Mouse (Mus musculus): ENCODE data around the gene Olfr676. TPM values are rescaled to one million over a fixed set of nuclear protein-coding genes. Genes with fewer than 3 reads are reported as not detected.
"Not testable (repeated sequence)": the region's sequence is repeated elsewhere in the genome, so short reads cannot be mapped to it uniquely, and the experiment has no call there.

The Olfr676 gene
- total RNA-seq (2015; ENCODE audit: low replicate concordance): not detected in 2 replicates
- not detected in 2 replicates for total RNA-seq (2017; ENCODE audit: low replicate concordance)

- ATAC-seq (replicated peaks; ENCODE audit: low FRiP score, poor library complexity, severe bottlenecking): no peak
These were observed at the start of gene Olfr676 for GRCm38 (mm10) chr7:105032398-105032797. Gene Olfr676 (plus strand): TSS chr7:105032698.

- ATAC-seq (replicated peaks; ENCODE audit: low FRiP score, poor library complexity, severe bottlenecking): no peak
These were observed 30.6 kb upstream of the Olfr676 start, which contains the start of gene Olfr672 for GRCm38 (mm10) chr7:105001929-105002328. Gene Olfr672 (minus strand): TSS chr7:105002029.

- ATAC-seq (replicated peaks; ENCODE audit: low FRiP score, poor library complexity, severe bottlenecking): no peak
These were observed 10.0 kb upstream of the Olfr676 start for GRCm38 (mm10) chr7:105022530-105022929.

GRCm38 (mm10) chr7:105028360-105028759 is 4.1 kb upstream of the Olfr676 start, which contains the start of gene Olfr675:
Gene Olfr675 (minus strand): TSS chr7:105028460.
- ATAC-seq (replicated peaks; ENCODE audit: low FRiP score, poor library complexity, severe bottlenecking): no peak

- ATAC-seq (replicated peaks; ENCODE audit: low FRiP score, poor library complexity, severe bottlenecking): not testable (repeated sequence)
These were observed 1.3 kb downstream of the Olfr676 start for GRCm38 (mm10) chr7:105033836-105034235.

GRCm38 (mm10) chr7:105058951-105059350 is 26.5 kb downstream of the Olfr676 start:
- no peak for ATAC-seq (replicated peaks; ENCODE audit: low FRiP score, poor library complexity, severe bottlenecking)

- no peak for ATAC-seq (replicated peaks; ENCODE audit: low FRiP score, poor library complexity, severe bottlenecking)
These were observed 31.7 kb downstream of the Olfr676 start, which contains the start of gene Olfr678 for GRCm38 (mm10) chr7:105064175-105064574. Gene Olfr678 (plus strand): TSS chr7:105064475.

GRCm38 (mm10) chr7:105080905-105081304 is 48.4 kb downstream of the Olfr676 start, which contains the start of gene Olfr679:
Gene Olfr679 (plus strand): TSS chr7:105081205.
- ATAC-seq (replicated peaks; ENCODE audit: low FRiP score, poor library complexity, severe bottlenecking): no peak

Other genes with a start within 250 kb of the Olfr676 start
- not detected in 2 replicates for gene Usp17lb, start 190.1 kb upstream of the Olfr676 start, total RNA-seq (2015; ENCODE audit: low replicate concordance)
- gene Usp17lb, start 190.1 kb upstream of the Olfr676 start, total RNA-seq (2017; ENCODE audit: low replicate concordance): not detected in 2 replicates
- not detected in 2 replicates for gene Usp17la, start 175.7 kb upstream of the Olfr676 start, total RNA-seq (2015; ENCODE audit: low replicate concordance)
- not detected in 2 replicates for gene Usp17la, start 175.7 kb upstream of the Olfr676 start, total RNA-seq (2017; ENCODE audit: low replicate concordance)
- gene Olfr665, start 154.7 kb upstream of the Olfr676 start, total RNA-seq (2015; ENCODE audit: low replicate concordance): not detected in 2 replicates
- gene Olfr665, start 154.7 kb upstream of the Olfr676 start, total RNA-seq (2017; ENCODE audit: low replicate concordance): not detected in 2 replicates
- gene Olfr666, start 136.7 kb upstream of the Olfr676 start, total RNA-seq (2015; ENCODE audit: low replicate concordance): not detected in 2 replicates
- gene Olfr666, start 136.7 kb upstream of the Olfr676 start, total RNA-seq (2017; ENCODE audit: low replicate concordance): not detected in 2 replicates
- not detected in 2 replicates for gene Olfr667, start 111.2 kb upstream of the Olfr676 start, total RNA-seq (2015; ENCODE audit: low replicate concordance)
- gene Olfr667, start 111.2 kb upstream of the Olfr676 start, total RNA-seq (2017; ENCODE audit: low replicate concordance): not detected in 2 replicates
- not detected in 2 replicates for gene Olfr668, start 104.6 kb upstream of the Olfr676 start, total RNA-seq (2015; ENCODE audit: low replicate concordance)
- not detected in 2 replicates for gene Olfr668, start 104.6 kb upstream of the Olfr676 start, total RNA-seq (2017; ENCODE audit: low replicate concordance)
- gene Olfr669, start 98.5 kb upstream of the Olfr676 start, total RNA-seq (2015; ENCODE audit: low replicate concordance): not detected in 2 replicates
- gene Olfr669, start 98.5 kb upstream of the Olfr676 start, total RNA-seq (2017; ENCODE audit: low replicate concordance): not detected in 2 replicates
- gene Olfr670, start 70.1 kb upstream of the Olfr676 start, total RNA-seq (2015; ENCODE audit: low replicate concordance): not detected in 2 replicates
- gene Olfr670, start 70.1 kb upstream of the Olfr676 start, total RNA-seq (2017; ENCODE audit: low replicate concordance): not detected in 2 replicates
- gene Olfr671, start 53.6 kb upstream of the Olfr676 start, total RNA-seq (2015; ENCODE audit: low replicate concordance): not detected in 2 replicates
- not detected in 2 replicates for gene Olfr671, start 53.6 kb upstream of the Olfr676 start, total RNA-seq (2017; ENCODE audit: low replicate concordance)
- gene Olfr672, start 30.7 kb upstream of the Olfr676 start, total RNA-seq (2015; ENCODE audit: low replicate concordance): not detected in 2 replicates
- gene Olfr672, start 30.7 kb upstream of the Olfr676 start, total RNA-seq (2017; ENCODE audit: low replicate concordance): not detected in 2 replicates
- gene Olfr675, start 4.2 kb upstream of the Olfr676 start, total RNA-seq (2015; ENCODE audit: low replicate concordance): not detected in 2 replicates
- gene Olfr675, start 4.2 kb upstream of the Olfr676 start, total RNA-seq (2017; ENCODE audit: low replicate concordance): not detected in 2 replicates
- gene Olfr677, start 18.7 kb downstream of the Olfr676 start, total RNA-seq (2015; ENCODE audit: low replicate concordance): not detected in 2 replicates
- not detected in 2 replicates for gene Olfr677, start 18.7 kb downstream of the Olfr676 start, total RNA-seq (2017; ENCODE audit: low replicate concordance)
- not detected in 2 replicates for gene Olfr678, start 31.8 kb downstream of the Olfr676 start, total RNA-seq (2015; ENCODE audit: low replicate concordance)
- gene Olfr678, start 31.8 kb downstream of the Olfr676 start, total RNA-seq (2017; ENCODE audit: low replicate concordance): not detected in 2 replicates
- gene Olfr679, start 48.5 kb downstream of the Olfr676 start, total RNA-seq (2015; ENCODE audit: low replicate concordance): not detected in 2 replicates
- gene Olfr679, start 48.5 kb downstream of the Olfr676 start, total RNA-seq (2017; ENCODE audit: low replicate concordance): not detected in 2 replicates
- gene Olfr680-ps1, start 60.1 kb downstream of the Olfr676 start, total RNA-seq (2015; ENCODE audit: low replicate concordance): not detected in 2 replicates
- gene Olfr680-ps1, start 60.1 kb downstream of the Olfr676 start, total RNA-seq (2017; ENCODE audit: low replicate concordance): not detected in 2 replicates
- gene Olfr681, start 84.1 kb downstream of the Olfr676 start, total RNA-seq (2015; ENCODE audit: low replicate concordance): not detected in 2 replicates
- not detected in 2 replicates for gene Olfr681, start 84.1 kb downstream of the Olfr676 start, total RNA-seq (2017; ENCODE audit: low replicate concordance)
- gene Olfr683, start 114.3 kb downstream of the Olfr676 start, total RNA-seq (2015; ENCODE audit: low replicate concordance): not detected in 2 replicates
- not detected in 2 replicates for gene Olfr683, start 114.3 kb downstream of the Olfr676 start, total RNA-seq (2017; ENCODE audit: low replicate concordance)
- not detected in 2 replicates for gene Olfr684, start 131.0 kb downstream of the Olfr676 start, total RNA-seq (2015; ENCODE audit: low replicate concordance)
- 0.09 TPM in 1 of 2 replicates, not detected in the other for gene Olfr684, start 131.0 kb downstream of the Olfr676 start, total RNA-seq (2017; ENCODE audit: low replicate concordance)
- gene Olfr685, start 153.3 kb downstream of the Olfr676 start, total RNA-seq (2015; ENCODE audit: low replicate concordance): not detected in 2 replicates
- not detected in 2 replicates for gene Olfr685, start 153.3 kb downstream of the Olfr676 start, total RNA-seq (2017; ENCODE audit: low replicate concordance)
- not detected in 2 replicates for gene Olfr686, start 174.8 kb downstream of the Olfr676 start, total RNA-seq (2015; ENCODE audit: low replicate concordance)
- not detected in 2 replicates for gene Olfr686, start 174.8 kb downstream of the Olfr676 start, total RNA-seq (2017; ENCODE audit: low replicate concordance)